8 mouse cellular contexts compared by ENCODE assay signal in genomic region chr12:98850767-98851166, GRCm38 (mm10). TPM values are rescaled to one million over a fixed set of nuclear protein-coding genes. Genes with fewer than 3 reads are reported as not detected.
DNase-seq lines count a peak whose midpoint lies in the region; ATAC-seq and TF ChIP-seq lines count a peak whose summit lies in the region.

No protein-coding gene starts in this region.

- no peaks in the 10 kb centered on the region for H3K9me3 ChIP-seq in intestine, embryonic 14.5 days (ENCODE audit: control insufficient read depth, low read length)
- no peaks in the 10 kb centered on the region for H3K9me3 ChIP-seq in intestine, embryonic 16.5 days (ENCODE audit: control insufficient read depth, low read length)
- no peaks in the 10 kb centered on the region for H3K9me3 ChIP-seq in E14TG2a.4 (ENCODE audit: low read length)
- H3K9me3 ChIP-seq in embryonic facial prominence, embryonic 10.5 days: no peaks in the 10 kb centered on the region

- H3K27ac ChIP-seq in intestine, embryonic 14.5 days (ENCODE audit: low read depth): no peak overlapping the region
- H3K27ac ChIP-seq in intestine, embryonic 16.5 days (ENCODE audit: low read length): no peak overlapping the region
- no peak overlapping the region for H3K27ac ChIP-seq in embryonic facial prominence, embryonic 10.5 days (replicated peaks)

- H3K36me3 ChIP-seq in intestine, embryonic 14.5 days (ENCODE audit: control insufficient read depth, insufficient read depth, low read length): no peaks in the 10 kb centered on the region
- H3K36me3 ChIP-seq in intestine, embryonic 16.5 days (ENCODE audit: control insufficient read depth, insufficient read depth, low read length): no peaks in the 10 kb centered on the region
- H3K36me3 ChIP-seq in E14TG2a.4 (ENCODE audit: insufficient read depth, low read length): no peaks in the 10 kb centered on the region
- no peaks in the 10 kb centered on the region; the same call in 1 of the 2 replicates for H3K36me3 ChIP-seq in embryonic facial prominence, embryonic 10.5 days (replicated peaks)

- H3K4me1 ChIP-seq in intestine, embryonic 14.5 days (replicated peaks; ENCODE audit: control insufficient read depth, insufficient read depth, low read length): no peaks in the 10 kb centered on the region
- H3K4me1 ChIP-seq in intestine, embryonic 16.5 days (ENCODE audit: control insufficient read depth, insufficient read depth, low read length): no peaks in the 10 kb centered on the region
- H3K4me1 ChIP-seq in E14TG2a.4 (replicated peaks; ENCODE audit: low read depth, low read length): no peaks in the 10 kb centered on the region
- 0 out of 2 replicates have a peak, but pooled peaks cover 7% of the 10 kb centered on the region for H3K4me1 ChIP-seq in embryonic facial prominence, embryonic 10.5 days

- intact Hi-C loops in left cerebral cortex, postnatal 4 days (cut with DNase I): no loop called here

- no peak overlapping the region for H3K4me3 ChIP-seq in intestine, embryonic 14.5 days (ENCODE audit: low read depth, low read length)
- H3K4me3 ChIP-seq in intestine, embryonic 16.5 days (ENCODE audit: low read length): no peak overlapping the region
- no peak overlapping the region for H3K4me3 ChIP-seq in E14TG2a.4 (replicated peaks; ENCODE audit: low read length)
- no peak overlapping the region for H3K4me3 ChIP-seq in embryonic facial prominence, embryonic 10.5 days

- H3K9ac ChIP-seq in intestine, embryonic 14.5 days (ENCODE audit: low read length): no peak overlapping the region
- H3K9ac ChIP-seq in intestine, embryonic 16.5 days (ENCODE audit: low read depth, low read length): no peak overlapping the region

- ATAC-seq in intestine, embryonic 14.5 days (replicated peaks; ENCODE audit: low FRiP score, low TSS enrichment, low read depth): no peak
- no peak for ATAC-seq in intestine, embryonic 16.5 days
- ATAC-seq in erythroid progenitor cell, adult 5-6 weeks (replicated peaks; ENCODE audit: low FRiP score, poor library complexity, severe bottlenecking): no peak

- TF ChIP-seq CTCF in E14TG2a.4 (conservative IDR thresholded peaks at IDR 0.05; ENCODE audit: low read length): peak; percentile 64

- 24% methylated on average over 3 of the region's 3 CpGs for WGBS in intestine, embryonic 14.5 days
- 23% methylated on average over 3 of the region's 3 CpGs for WGBS in intestine, embryonic 16.5 days
- 26% methylated on average over 3 of the region's 3 CpGs for WGBS in embryonic facial prominence, embryonic 10.5 days

- no peak overlapping the region for H3K4me2 ChIP-seq in intestine, embryonic 14.5 days (ENCODE audit: low read length)
- no peak overlapping the region for H3K4me2 ChIP-seq in intestine, embryonic 16.5 days (ENCODE audit: low read depth, low read length)

- DNase-seq in intestine, embryonic 14.5 days (ENCODE audit: low spot score): peak; percentile 83
- DNase-seq in adrenal gland, postnatal 36 days: peak; percentile 30 to 52
- DNase-seq in embryonic facial prominence, embryonic 10.5 days (ENCODE audit: low spot score): peak; percentile 67
- DNase-seq in left cerebral cortex, postnatal 4 days: peak; percentile 51
- peak; percentile 19 for DNase-seq in retina, postnatal 7 days (ENCODE audit: low read depth, low spot score)

- H3K27me3 ChIP-seq in intestine, embryonic 14.5 days (replicated peaks; ENCODE audit: control insufficient read depth, insufficient read depth, low read length): no peaks in the 10 kb centered on the region
- H3K27me3 ChIP-seq in intestine, embryonic 16.5 days (replicated peaks; ENCODE audit: control insufficient read depth, insufficient read depth, low read length): no peaks in the 10 kb centered on the region
- no peaks in the 10 kb centered on the region for H3K27me3 ChIP-seq in E14TG2a.4 (ENCODE audit: insufficient read depth, low read length)
- no peaks in the 10 kb centered on the region for H3K27me3 ChIP-seq in embryonic facial prominence, embryonic 10.5 days (replicated peaks; ENCODE audit: low read depth, poor library complexity, severe bottlenecking)

RNA-seq across cellular contexts. Expression of gene Eml5, which starts 50.5 kb away (rescaled TPM):
- polyA plus RNA-seq in intestine, embryonic 14.5 days (2014; fragmentation: Nextera tagmentation; extraction: Ambion mirVana): 12.5 and 15.7 TPM in 2 replicates
- polyA plus RNA-seq in intestine, embryonic 16.5 days (2015; fragmentation: Nextera tagmentation; extraction: Ambion mirVana): 4.9 and 5.1 TPM in 2 replicates
- total RNA-seq in adrenal gland, postnatal 36 days (2021): 10 to 100 TPM; 15.9 to 22.7 TPM
- polyA plus RNA-seq in embryonic facial prominence, embryonic 10.5 days (2016; fragmentation: Nextera tagmentation; extraction: Ambion mirVana): 5.9 and 8.6 TPM in 2 replicates
- total RNA-seq in left cerebral cortex, postnatal 4 days (2021): 10 to 100 TPM; 66.5 to 67.7 TPM
- total RNA-seq in erythroid progenitor cell, adult 5-6 weeks (2015; ENCODE audit: low replicate concordance): 0.36 and 3.8 TPM in 2 replicates
- 0.45 and 4.0 TPM in 2 replicates for total RNA-seq in erythroid progenitor cell, adult 5-6 weeks (2017; ENCODE audit: low replicate concordance)

Comparison
In these comparisons a context has a peak if more than half of its experiments do, and no peak if none do; other contexts are left out.
1. DNase-seq: peak in every context shown above with its lines; median percentile 83 in intestine, embryonic 14.5 days; 67 in embryonic facial prominence, embryonic 10.5 days; 51 in left cerebral cortex, postnatal 4 days; 41 in adrenal gland, postnatal 36 days; 19 in retina, postnatal 7 days.